Mouse (Mus musculus) cerebellum, adult 2 months (tissue): Measurements from ENCODE around the gene Cbx7.

Experiments used
- CTCF ChIP-seq: fragments of 200-500 bp; IDR thresholded peaks from 2 replicates; pipeline ENCODE4 v1.5.1; 2011; ENCODE audit warnings: low read depth, mild to moderate bottlenecking, control low read depth, low read length, moderate library complexity, borderline replicate concordance; ENCODE audit not compliant: insufficient read depth
- POLR2A ChIP-seq: fragments of 200-500 bp; IDR thresholded peaks from 2 replicates; pipeline ENCODE4 v1.6.1; 2011; ENCODE audit warnings: low read length, control low read depth, borderline replicate concordance; ENCODE audit not compliant: insufficient read depth

GRCm38 (mm10) chr15:79893824-79894123 is 77.1 kb downstream of the Cbx7 start:
- TF ChIP-seq CTCF (no peak), POLR2A (no peak)
